Mouse (Mus musculus) embryonic stem cell, embryonic (primary cell): ENCODE results near the gene Mpz.

Experiments
- CTCF ChIA-PET, 4 experiments: fragments of 300-600 bp in 2 of 4; fragments of 350-600 bp in 2 of 4; sonication (Branson Sonifier 250); formaldehyde crosslinking; loops; one replicate each; lab custom pipeline; 2022; ENCODE audit warnings: inconsistent platforms in 2 of 4; lab: Charles Lee
- POLR2A ChIA-PET, 4 experiments: fragments of 300-600 bp in 2 of 4; fragments of 350-600 bp in 2 of 4; sonication (Branson Sonifier 250); formaldehyde crosslinking; loops; one replicate each; lab custom pipeline; 2022; ENCODE audit warnings: antibody characterized with exemption in 4 of 4, inconsistent platforms in 1 of 4; lab: Charles Lee

Mpz gene

DNA sequence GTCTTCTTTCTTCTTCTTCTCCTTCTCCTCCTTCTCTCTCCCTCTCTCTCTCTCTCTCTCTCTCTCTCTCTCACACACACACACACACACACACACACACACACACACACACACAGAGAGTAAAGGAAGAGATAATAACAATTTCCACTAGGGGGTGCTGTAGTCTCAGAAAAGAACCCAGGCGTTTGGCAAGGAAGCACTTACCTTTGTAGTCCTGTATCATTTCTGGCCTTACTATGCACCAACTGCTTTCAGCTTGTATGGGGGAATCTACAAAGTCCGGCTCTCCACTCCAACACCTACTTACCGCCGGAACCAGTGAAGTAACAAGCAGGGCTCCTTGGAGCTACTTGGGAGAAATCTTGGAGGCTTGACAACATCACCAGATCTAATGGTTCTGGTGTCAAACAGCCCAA lies 32.2 kb upstream of the Mpz start:
- CTCF ChIA-PET: interaction anchor here (0.5 to 2.2 kb wide), 22 partner anchors 15 to 360 kb away, joined by 3 to 18 read pairs (median 4); partner anchors contain the start of genes Pcp4l1 (in 1 of the 4) and Tomm40l (in 1 of the 4)
- POLR2A ChIA-PET: interaction anchor here in 3 of 4 experiments (0.7 to 1.7 kb wide), 13 partner anchors 11 to 151 kb away, joined by 3 to 9 read pairs (median 3); partner anchors contain the start of genes Nr1i3 (in 1 of the 3) and Pcp4l1 (in 1 of the 3)

DNA sequence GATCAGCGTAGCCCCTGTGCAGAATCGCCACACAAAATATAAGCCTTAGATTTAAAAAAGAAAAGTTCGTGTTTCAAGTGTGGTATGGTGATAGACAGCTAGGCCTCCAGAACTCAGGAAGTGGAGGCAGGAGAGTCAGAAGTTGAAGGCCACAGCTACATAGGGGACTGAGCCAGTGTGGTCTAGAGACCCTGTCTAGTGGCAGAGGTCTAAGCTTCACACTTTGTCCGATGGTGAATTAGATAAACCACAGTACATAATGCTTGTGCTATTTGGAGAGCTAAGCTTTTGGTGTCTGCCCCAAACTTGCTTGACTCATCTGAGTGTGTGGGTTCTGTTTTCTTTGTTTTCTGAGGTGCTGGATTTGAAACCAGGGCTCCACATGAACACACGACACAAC lies 31.5 kb upstream of the Mpz start:
- ChIA-PET POLR2A (interaction anchor here in 3 of 4 experiments (0.6 to 1.7 kb wide), 15 partner anchors 10 to 151 kb away, joined by 3 to 9 read pairs (median 3); partner anchors contain the start of genes Nr1i3 (in 1 of the 3) and Pcp4l1 (in 1 of the 3)), CTCF (interaction anchor here (0.5 to 2.2 kb wide), 23 partner anchors 14 to 359 kb away, joined by 3 to 18 read pairs (median 4); partner anchors contain the start of genes Pcp4l1 (in 1 of the 4) and Tomm40l (in 1 of the 4))

DNA sequence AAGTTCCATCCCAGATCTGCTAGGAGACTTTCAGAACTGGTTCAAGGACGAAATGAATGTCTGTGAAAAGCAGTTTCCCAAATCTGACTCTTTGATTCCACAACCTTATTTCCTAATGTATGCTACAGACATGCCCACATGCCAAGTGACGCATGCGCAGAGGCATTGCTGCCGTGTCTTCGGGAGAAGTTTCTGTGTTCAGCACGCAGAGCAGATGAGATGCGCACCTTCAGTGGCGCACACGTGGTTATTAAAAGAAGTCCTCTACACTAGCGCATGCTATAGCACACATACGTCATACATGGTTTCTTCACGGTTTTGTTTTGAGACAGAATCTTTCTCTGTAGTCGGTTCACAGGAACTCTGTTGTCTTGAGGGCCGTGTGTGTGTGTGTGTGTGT lies 31.1 kb upstream of the Mpz start:
- ChIA-PET POLR2A (interaction anchor here in 2 of 4 experiments (0.6 to 1.6 kb wide), 7 partner anchors 15 to 132 kb away, joined by 3 to 4 read pairs (median 3); partner anchors contain the start of gene Pcp4l1 (in 1 of the 2)), CTCF (interaction anchor here in 3 of 4 experiments (0.6 to 2.2 kb wide), 10 partner anchors 14 to 128 kb away, joined by 3 to 18 read pairs (median 6); partner anchors contain the start of genes Pcp4l1 (in 1 of the 3) and Tomm40l (in 1 of the 3))

DNA sequence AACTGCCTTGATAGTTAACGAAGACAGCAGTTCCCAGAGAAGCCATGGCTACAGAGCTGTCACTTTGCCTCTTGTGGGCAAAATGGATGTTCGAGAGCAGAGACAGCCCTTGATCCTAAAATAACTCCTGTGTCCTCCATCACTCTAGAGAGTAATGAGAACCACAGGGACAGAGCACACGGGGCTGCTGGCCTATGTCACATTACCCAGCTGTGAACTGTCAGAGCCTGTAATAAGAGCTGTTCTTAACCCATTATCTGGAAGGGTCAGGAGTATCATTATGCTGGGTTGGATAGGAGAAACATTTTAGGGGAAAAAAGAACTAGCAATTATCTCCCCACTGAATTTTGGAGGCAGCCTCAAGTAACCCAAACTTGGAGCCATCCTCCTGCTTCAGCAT lies 29.6 kb upstream of the Mpz start:
- ChIA-PET POLR2A (interaction anchor here in 3 of 4 experiments (0.9 to 2.0 kb wide), 9 partner anchors 8 to 131 kb away, joined by 3 to 6 read pairs (median 4); no protein-coding TSS in a partner anchor), CTCF (interaction anchor here in 3 of 4 experiments (0.8 to 1.5 kb wide), 4 partner anchors 10 to 118 kb away, joined by 3 to 5 read pairs (median 4); no protein-coding TSS in a partner anchor)

DNA sequence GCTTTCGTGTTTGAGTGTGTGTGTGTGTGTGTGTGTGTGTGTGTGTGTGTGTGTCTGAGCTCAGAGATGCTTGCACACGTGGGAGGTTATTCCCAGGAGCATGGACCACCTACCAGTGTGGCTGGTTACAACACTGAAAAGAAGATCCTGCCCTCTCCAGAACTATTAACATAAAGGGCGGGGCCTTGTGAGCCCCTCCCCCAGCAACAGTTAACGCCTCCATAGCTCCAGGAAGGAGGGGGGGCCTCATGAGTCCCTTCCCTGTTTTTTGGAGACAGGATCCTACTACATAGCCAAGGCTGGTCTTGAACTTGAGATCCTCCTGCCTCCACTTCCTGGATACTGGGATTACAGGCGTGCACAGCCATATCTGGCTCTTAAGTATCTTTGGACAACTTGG lies 28.7 kb upstream of the Mpz start:
- ChIA-PET POLR2A (interaction anchor here in 3 of 4 experiments (0.5 to 2.0 kb wide), 13 partner anchors 8 to 130 kb away, joined by 3 to 6 read pairs (median 4); no protein-coding TSS in a partner anchor), CTCF (interaction anchor here (0.5 to 1.5 kb wide), 6 partner anchors 11 to 220 kb away, joined by 3 to 4 read pairs (median 3); no protein-coding TSS in a partner anchor)

DNA sequence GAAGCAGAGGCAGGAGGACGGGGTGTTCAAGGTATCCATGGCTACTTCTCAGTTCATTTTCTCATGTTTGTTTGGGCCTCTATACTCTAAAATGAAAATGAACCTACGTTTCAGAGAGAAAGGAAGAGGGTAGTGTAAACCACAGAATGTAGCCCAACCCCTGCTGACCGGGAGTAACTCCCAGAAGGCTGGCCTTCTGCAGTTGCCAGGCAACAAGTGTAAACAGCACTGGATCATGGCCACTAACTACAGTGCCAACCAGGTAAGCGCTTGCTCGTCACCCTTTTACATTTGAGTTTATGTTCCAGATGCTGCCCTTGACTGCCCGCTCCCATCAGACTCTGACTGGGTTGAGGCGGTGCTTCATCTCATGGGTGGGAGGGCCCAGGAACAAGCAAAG lies 27.6 kb upstream of the Mpz start:
- ChIA-PET POLR2A (interaction anchor here in 1 of 4 experiments (0.6 to 2.1 kb wide), 3 partner anchors 12 to 86 kb away, joined by 3 to 6 read pairs (median 3); no protein-coding TSS in a partner anchor), CTCF (no interaction called here)

DNA sequence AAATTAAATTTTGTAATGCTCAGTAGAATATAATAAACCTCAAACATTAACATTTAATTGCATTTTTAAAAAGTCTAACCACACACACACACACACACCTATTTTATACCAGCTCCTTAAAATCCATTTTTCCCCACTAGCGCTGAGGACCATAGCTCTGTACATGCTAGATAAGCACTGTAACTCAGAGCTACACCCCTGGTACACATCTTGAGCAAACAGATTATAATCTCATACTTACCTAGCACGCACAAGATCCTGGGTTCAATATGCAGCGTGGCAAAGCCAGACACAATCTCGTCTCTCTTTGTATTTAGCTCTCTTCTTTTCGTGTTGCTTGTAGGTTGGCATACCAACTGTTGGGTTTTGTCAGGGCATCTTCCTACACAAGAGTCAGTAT lies 26.1 kb upstream of the Mpz start:
- ChIA-PET CTCF (interaction anchor here in 3 of 4 experiments (0.6 to 1.4 kb wide), 4 partner anchors 96 to 306 kb away, joined by 3 to 4 read pairs (median 3); no protein-coding TSS in a partner anchor), POLR2A (interaction anchor here in 2 of 4 experiments (0.6 to 2.1 kb wide), 10 partner anchors 8 to 73 kb away, joined by 3 to 6 read pairs (median 4); partner anchors contain the start of genes Cfap126 (in 1 of the 2) and Pcp4l1 (in 1 of the 2))

DNA sequence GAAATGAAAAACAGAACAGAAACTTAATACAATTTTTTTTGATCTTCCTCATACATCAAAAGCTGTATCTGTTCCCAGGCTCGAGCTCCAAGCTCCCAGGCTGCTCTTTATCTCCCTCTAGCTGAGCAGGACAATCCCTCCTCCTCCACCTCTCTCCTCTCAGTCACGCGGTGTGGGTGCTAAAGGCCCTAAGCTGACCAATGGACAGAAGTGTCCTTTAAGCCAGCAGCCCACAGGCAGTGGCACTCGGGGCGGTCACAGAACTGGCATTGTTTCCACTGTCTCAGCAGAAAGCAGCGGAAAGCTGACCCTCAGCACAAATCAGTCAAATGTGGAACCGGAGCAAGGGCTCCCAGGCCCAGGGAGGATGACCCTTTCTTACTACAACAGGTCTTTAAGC lies 21.3 kb upstream of the Mpz start:
- POLR2A ChIA-PET: interaction anchor here in 3 of 4 experiments (0.7 to 2.9 kb wide), 14 partner anchors 8 to 373 kb away, joined by 3 to 13 read pairs (median 3); partner anchors contain the start of gene B4galt3 (in 1 of the 3)

DNA sequence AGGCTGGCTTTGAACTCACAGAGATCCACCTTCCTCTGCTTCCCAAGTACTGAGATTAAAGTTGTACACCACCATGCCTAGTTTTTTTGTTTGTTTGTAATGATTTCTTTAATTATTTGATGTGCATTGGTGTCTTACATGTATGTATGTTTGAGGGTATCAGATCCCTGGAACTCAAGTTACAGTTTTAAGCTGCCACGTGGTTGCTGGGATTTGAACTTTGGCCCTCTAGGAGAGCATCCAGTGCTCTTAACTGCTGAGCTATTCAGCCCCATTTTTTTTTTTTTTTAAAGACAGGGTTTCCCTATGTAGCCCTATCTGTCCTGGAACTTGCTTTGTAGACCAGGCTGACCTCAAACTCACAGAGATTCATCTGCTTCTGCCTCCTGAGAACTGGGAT lies 19.5 kb upstream of the Mpz start:
- CTCF ChIA-PET: interaction anchor here in 1 of 4 experiments (0.9 to 1.1 kb wide), 2 partner anchors 97 to 150 kb away, joined by 4 read pairs; partner anchors contain the start of gene Ppox
- POLR2A ChIA-PET: interaction anchor here in 3 of 4 experiments (0.6 to 1.1 kb wide), 5 partner anchors 10 to 434 kb away, joined by 3 to 6 read pairs (median 3); no protein-coding TSS in a partner anchor

More for the DNA sequence above, 21.3 kb upstream of the Mpz start:
- CTCF ChIA-PET: interaction anchor here in 3 of 4 experiments (0.6 to 2.5 kb wide), 5 partner anchors 9 to 346 kb away, joined by 3 to 10 read pairs (median 4); no protein-coding TSS in a partner anchor

DNA sequence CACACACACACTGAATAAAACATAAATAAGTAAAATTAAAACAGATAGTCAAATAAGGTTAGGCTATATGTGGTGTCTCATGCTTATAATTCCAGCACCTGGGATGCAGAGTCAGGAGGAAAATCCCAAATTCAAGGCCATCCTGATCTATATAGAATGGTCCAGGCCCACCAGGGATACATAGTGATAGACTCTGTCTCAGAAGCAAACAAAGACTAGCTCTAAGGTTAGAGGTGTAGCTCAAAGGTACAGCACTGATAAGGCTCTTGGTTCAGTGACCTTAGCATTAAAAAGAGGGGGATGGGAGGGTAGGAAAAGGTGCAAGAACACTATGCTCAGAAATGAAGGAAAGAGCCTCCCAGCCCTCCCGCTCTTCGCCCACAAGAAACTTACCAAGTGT lies 14.9 kb upstream of the Mpz start:
- ChIA-PET CTCF (interaction anchor here in 1 of 4 experiments (0.7 kb wide), 1 partner anchor 84 kb away, joined by 4 read pairs; no protein-coding TSS in a partner anchor), POLR2A (interaction anchor here in 2 of 4 experiments (1.2 to 2.4 kb wide), 6 partner anchors 9 to 12 kb away, joined by 3 to 11 read pairs (median 6); no protein-coding TSS in a partner anchor)

DNA sequence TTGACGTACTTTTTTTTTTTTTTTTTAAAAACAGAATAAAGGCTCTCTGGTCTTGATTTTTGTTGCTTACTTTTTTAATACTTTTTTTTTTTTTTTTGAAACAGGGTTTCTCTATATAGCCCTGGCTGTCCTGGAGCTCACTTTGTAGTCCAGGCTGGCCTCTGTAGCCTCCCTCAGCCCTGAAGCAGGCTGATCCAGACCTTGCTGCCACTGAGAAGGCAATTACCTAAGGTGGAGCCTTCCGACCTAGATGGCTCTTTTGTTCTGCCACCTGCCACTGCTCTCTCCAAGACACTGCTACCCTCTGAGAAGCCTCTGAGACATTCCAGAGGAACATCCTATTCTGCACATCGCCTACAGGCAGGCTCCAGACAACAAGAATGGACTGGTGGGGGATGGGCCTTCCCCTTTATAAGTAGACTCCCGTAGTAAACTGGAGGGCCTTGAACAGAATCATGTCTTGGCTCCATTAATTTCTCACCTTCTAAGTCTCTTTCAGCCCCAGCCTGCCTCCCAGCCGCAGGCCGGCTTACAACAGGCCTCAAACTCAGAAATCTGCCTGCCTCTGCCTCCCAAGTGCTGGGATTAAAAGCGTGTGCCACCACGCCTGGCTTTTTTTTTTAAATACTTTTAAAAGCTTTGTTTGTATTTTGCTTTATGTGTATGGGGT lies 12.9 kb upstream of the Mpz start:
- POLR2A ChIA-PET: interaction anchor here (0.5 to 2.4 kb wide), 37 partner anchors 8 to 1239 kb away, joined by 3 to 18 read pairs (median 3); partner anchors contain the start of genes B4galt3 (in 1 of the 4), Cfap126 (in 1 of the 4), Ndufs2 (in 1 of the 4) and Pigm (in 1 of the 4)
- CTCF ChIA-PET: interaction anchor here in 2 of 4 experiments (0.5 to 1.2 kb wide), 8 partner anchors 8 to 1024 kb away, joined by 3 to 9 read pairs (median 4); no protein-coding TSS in a partner anchor

DNA sequence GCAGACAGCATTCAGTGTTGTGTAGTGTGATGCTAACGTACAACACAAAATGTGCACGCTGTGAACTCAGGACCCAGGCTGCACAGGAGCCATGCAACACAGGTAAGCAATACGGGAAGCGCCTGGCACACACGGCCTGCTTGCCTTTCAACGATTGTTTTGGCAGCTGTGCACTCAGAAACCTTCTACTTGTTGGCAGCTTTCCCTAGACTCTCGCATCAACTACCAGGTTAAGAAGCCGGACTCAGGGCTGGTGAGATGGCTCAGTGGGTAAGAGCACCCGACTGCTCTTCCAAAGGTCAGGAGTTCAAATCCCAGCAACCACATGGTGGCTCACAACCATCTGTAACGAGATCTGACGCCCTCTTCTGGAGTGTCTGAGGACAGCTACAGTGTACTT lies 7.5 kb upstream of the Mpz start:
- POLR2A ChIA-PET: interaction anchor here in 2 of 4 experiments (0.6 to 2.5 kb wide), 6 partner anchors 18 to 1455 kb away, joined by 3 to 6 read pairs (median 4); partner anchors contain the start of gene Dedd (in 1 of the 2)
- CTCF ChIA-PET: interaction anchor here in 2 of 4 experiments (0.6 to 1.3 kb wide), 4 partner anchors 23 to 123 kb away, joined by 3 to 8 read pairs (median 4); partner anchors contain the start of gene Tomm40l (in 1 of the 2)

DNA sequence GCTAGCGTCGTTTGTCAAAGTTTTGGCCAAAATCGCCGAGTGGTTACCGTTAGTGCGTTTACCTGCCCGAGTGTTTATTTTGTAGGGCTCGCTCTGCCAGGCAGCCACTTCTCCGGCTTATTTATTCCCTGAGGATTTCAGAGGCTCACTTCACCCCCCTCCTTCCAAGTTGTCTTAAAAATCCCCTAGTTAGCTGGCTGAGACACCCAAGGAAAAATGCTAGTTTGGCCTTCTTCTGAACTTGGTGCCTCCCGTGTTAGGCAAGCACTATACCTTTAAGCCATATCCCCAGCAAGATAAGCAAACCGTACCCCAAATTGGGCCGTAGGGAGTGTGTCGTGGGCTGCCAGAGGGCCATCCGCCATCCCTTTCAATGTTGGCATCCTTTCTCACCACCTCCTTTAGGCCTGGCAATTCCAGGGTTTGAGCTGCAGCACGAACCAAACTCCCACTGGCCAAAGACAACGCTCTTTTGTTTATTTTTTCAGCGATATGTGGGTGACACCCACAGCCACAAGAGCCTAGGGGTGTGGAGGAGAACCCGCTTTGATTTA lies 404 bp downstream of the Mpz start:
- ChIA-PET POLR2A (interaction anchor here in 3 of 4 experiments (0.6 to 1.8 kb wide), 12 partner anchors 9 to 224 kb away, joined by 3 to 7 read pairs (median 3); partner anchors contain the start of gene B4galt3 (in 1 of the 3)), CTCF (no interaction called here)

DNA sequence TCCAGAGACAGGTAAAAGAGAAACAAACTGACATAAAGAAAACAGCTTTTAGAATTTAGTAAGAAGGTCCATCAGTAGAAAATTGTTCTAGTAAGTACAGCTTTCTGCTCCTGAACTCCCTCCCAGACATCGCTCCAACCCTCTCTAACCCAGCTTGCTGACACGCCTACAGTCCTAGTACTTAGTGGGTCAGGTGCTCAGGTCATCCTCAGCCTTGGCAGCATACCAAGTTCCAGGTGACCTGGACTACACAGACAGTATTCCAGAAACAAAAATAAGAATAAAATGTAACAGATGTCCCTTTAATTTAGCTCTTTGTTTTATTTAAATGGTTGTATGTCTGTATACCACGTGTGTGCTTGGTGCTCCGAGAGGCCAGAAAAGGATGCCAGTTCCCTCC lies 1.5 kb downstream of the Mpz start:
- ChIA-PET POLR2A (interaction anchor here in 2 of 4 experiments (0.6 to 1.8 kb wide), 9 partner anchors 8 to 285 kb away, joined by 3 to 7 read pairs (median 3); partner anchors contain the start of genes F11r (in 1 of the 2) and Nr1i3 (in 1 of the 2)), CTCF (no interaction called here)

DNA sequence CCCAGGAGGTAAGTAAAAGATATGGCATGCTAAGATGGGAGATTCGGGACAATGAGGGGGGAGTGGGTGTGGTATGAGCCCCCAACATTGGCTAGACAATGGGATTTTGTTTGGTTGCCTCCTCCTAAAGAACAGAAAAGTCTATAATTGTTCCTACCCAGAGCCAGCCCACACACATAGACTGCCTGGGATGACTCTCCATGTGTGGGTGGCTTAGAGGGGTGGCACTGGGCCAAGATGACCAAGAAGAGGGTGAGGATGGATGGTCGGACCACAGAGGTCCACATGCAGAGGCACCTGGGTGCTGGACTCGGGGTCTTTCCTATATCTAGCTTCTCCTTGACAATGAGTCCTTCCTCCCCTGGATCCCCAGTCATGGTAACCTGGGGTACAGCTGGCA lies 6.1 kb downstream of the Mpz start:
- POLR2A ChIA-PET: interaction anchor here in 2 of 4 experiments (0.6 to 1.8 kb wide), 2 partner anchors 12 to 45 kb away, joined by 4 to 5 read pairs; no protein-coding TSS in a partner anchor
- CTCF ChIA-PET: no interaction called here

DNA sequence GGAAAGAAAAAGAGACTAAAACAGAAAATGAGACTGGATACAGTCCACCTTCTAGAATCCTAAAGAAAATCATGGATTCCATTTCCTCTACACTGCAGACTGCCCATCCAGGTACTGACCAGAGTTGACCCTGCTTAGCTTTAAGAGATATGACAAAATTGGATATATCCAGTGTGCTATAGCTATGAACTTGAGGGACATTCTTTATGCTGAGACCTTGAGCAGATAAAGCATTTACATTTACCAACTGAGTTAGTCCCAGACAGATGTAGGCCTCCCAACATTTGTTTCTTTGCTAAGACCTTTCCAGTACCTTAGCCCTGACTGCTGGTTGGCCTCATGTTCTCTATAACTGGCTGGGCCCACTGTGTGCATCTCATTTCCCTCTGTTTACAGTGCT lies 7.5 kb downstream of the Mpz start:
- POLR2A ChIA-PET: interaction anchor here in 1 of 4 experiments (0.6 kb wide), 1 partner anchor 29 kb away, joined by 3 read pairs; no protein-coding TSS in a partner anchor
- CTCF ChIA-PET: interaction anchor here in 1 of 4 experiments (0.7 kb wide), 1 partner anchor 9 kb away, joined by 3 read pairs; no protein-coding TSS in a partner anchor

DNA sequence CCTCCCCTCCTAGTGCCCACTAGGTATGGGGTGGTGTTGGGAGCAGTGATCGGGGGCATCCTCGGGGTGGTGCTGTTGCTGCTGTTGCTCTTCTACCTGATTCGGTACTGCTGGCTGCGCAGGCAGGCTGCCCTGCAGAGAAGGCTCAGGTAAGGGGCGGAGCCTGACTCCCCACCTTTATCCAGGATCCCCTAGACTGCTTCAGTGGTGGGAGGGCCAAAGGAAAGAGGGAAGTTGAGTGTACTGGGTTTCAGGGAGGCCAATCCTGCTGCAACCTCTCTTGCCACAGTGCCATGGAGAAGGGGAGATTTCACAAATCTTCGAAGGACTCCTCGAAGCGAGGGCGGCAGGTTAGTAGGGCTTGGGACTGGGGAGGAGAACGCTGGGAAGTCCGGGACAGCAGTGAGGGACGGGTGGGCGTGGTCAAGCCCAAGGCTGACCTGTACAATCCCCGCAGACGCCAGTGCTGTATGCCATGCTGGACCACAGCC lies 9.0 kb downstream of the Mpz start:
- CTCF ChIA-PET: interaction anchor here in 2 of 4 experiments (0.6 to 0.7 kb wide), 2 partner anchors 18 to 24 kb away, joined by 3 to 10 read pairs; no protein-coding TSS in a partner anchor
- POLR2A ChIA-PET: interaction anchor here in 1 of 4 experiments (0.9 to 1.0 kb wide), 2 partner anchors 8 to 28 kb away, joined by 4 read pairs; no protein-coding TSS in a partner anchor
